Mouse (Mus musculus) cerebellum, postnatal 10 days (tissue): ENCODE results near the gene Fbxo39.

Experiments used
- DNase-seq, 2 experiments: peaks; one replicate each; pipeline ENCODE4 v3.0.0; 2021; ENCODE audit warnings: mixed read lengths in 2 of 2

Gene Fbxo39

DNA sequence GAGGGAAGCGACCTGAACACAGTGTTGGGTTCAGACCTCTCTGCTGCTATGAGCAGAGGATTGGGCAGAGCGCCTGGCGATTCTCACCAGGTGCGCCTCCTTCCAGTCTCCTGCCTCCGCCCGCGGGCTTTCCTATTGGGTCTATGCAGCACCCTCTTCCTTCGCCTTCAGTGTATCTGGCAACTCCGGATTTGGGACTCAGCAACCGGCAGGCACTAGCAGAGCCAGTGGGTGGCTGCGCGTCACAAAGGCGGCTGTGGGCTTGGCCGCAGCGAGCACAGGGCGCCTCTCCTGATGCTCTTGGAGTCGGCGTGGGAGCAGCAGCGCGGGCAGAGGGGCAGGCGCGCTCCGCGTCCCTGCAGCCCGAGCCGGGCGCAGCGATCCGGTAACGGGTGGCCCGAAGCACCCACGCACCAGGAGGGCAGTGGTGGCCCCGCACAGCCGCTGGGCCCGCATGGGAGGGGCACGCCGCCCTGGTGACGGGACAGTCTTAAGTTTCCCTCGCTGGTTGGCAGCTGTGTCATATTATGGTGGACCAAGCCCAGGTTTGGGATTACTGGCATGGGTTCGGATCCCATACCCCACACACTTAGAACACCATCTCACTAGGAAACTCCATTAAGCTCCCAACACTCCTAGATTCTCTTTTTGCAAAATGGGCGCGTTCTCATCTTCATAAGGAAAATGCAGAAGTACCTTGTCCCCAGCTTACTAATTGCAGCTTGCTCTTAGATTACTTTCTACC lies at the start of gene Fbxo39:
Gene Fbxo39 (plus strand): TSS at position 294 of the 745 bp plus-strand sequence.
- peak; percentile 19 to 25 for DNase-seq

DNA sequence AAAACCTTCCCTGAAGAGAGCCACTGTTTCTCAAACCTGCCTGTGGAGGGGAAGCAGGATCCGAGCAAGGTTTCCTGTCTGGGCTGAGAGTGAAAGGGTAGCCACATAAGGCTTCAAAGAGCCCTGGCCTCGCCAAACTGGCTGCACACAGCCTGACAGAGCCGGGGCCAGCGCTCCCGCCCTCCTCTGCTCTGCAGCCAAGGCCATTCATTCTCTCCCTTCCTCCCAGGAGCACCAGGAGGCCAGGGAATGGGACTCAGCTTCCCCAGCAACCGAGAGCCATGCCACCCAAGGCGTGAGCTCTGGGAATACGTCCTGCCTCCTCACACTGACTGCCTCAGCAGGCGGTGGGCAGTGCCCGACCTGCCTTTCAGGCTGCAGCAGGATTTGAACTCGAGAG lies 48.8 kb upstream of the Fbxo39 start:
- DNase-seq: peak; percentile 47 to 65

DNA sequence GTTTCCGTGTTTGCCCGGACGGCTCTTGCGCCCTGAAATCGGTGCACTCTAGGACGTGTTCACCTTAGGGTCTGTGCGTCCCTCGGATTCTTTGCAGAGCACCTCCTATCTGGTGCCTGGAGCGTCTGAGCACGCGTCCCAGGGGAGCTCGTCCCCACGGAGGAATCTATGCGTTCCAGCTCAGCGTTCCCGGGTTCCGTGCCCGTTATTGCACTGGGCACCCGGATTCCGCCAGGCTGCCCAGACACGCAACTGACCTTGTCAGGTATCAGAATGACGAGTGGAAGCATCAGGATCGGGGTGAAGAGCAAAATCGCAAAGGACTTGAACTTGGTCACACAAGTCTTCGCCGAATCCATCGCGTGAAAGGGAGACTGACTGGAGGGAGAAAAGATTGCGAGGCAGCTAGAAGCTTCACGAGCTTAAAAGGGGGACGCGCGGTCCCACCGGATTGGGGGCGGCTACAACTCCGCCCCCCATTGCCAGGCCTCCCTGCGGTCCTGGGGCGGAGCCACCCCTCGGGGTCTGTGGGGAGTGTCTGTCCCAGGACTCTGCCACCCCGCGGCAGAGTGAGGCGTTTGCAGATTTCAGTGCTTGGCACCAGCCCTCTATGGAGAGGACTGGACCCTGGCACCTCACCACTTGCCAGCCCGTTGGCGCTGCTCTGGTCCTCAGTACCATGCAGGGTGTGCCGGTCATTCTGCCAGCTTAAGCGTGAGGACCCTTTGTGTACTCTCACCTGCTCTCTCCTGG lies 47.9 kb upstream of the Fbxo39 start:
- DNase-seq: peak; percentile 84 to 87

DNA sequence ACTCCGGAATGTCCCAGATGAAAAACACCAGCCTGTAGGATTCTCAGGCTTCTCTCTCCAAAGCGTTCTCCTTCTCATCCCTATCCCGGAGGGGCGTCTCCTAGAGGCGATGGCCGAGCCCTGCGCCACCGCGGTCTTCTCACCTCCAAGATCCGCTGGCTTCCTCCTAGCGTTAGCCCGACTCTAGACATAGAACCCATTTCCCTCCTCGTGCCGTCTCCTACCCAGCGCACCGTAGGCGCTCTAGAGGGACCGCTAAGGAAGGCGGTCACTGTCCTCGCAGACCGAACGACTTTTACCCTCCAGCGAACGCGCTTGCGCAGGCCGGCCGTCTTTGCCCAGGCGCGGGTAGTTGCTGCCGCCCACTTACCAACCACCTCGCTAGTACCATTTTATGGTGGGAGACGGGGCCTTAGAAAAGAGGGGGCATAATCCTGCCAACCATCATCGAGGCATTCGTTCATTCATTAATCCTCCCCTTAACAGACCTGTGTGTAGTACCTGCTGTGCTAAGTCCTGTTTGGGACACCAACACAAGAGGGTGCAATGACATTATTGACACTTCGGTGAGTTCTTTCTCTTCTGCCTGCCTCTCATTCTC lies 47.2 kb upstream of the Fbxo39 start, which contains the start of gene Slc13a5:
Gene Slc13a5 (minus strand): TSS at position 263 of the 601 bp plus-strand sequence.
- peak in 1 of 2 experiments; percentile 58 for DNase-seq

DNA sequence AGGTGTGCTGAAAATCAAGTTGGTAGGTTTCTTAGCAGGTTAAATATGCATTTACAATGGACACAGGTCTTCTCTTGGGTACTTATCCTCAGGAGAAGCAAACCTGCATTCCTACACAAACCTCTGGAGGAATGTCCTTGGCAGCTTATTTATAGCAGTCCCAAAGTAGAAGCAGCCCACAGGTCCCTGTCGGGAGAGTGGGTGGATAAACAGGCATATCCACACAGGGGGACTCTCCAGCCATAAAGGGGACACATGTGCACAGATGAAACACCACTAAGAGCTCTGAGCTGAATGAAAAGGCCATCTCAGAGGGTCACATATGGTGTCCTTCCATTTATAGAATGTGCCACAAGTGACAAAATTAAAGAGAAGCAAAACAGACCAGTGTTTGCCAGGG lies 42.5 kb upstream of the Fbxo39 start:
- DNase-seq: no peak

DNA sequence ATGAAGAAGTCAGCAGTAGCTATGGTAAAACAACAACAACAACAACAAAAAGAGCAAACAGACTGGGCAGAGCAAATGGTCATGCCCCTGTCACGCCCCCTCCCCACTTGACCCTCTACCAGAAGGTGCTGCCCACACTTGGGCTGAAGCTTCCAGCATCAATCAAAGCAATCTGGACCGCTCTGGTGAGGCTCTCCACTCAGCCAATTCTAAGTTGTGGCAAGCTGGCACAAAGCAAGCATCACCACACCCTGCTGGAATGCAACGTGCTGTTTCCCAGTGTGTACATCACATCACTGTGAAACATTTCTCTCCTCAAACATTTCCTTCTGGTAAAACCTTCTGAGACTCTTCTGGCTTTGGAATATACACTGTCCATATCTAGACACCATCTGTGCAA lies 40.9 kb upstream of the Fbxo39 start:
- peak; percentile 49 for DNase-seq

DNA sequence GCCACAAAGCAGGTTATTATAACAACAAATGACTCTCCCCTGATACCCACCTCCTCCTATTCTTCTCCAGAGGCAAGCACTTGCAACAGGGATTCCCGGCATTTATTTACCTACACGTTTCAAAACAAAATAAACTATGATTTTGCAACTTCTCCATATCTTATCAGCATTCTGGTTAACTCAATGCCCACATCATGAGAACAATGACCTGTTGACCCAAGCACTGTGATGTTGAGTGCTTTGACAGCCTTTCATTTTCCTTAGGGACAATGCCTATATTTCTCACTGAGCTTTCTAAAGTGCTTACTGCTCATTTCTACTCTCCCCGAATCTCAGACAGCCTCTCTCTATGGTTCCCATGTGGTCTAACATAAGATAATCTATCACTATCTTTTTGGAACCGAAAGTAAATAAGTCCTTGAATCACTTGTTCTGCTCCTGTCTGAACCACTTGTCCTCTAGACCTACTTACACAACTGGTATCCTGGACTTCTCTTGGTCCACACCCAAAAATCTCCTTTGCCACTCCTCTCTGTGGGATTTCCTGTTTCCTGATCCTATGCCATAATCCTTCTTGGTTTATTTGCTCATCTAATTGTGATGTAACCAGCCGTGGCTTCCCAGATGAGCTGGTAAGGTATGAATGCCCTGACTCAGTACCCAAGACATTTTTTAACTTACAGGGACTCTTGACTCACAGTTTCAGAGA lies 32.9 kb upstream of the Fbxo39 start:
- DNase-seq: no peak

DNA sequence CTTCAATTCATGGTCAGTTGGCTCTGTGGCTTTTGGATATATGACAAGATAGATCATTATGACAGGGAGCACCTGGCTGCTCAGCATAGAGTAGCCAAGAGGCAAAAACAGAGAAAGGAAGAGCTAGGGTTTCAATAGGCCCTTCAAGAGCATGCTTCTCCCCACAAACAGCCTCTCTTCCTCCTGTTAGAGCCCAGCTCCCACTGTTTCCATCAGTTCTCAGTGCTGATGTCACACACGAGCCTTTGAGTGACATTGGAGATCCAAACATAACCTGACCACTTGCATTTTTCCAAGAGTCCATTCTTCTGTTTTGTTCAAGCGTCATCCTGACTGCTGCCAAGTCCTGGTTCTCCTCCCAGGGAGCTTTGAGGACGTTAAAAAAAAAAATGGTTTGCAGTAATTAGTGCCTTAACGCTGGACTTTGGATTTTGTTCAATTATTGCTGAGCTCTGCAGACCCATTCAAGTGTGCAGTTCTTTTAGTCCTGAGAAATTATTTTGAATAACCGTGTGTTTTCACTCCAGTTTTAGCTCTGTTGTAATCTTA lies 32.3 kb upstream of the Fbxo39 start:
- no peak for DNase-seq

DNA sequence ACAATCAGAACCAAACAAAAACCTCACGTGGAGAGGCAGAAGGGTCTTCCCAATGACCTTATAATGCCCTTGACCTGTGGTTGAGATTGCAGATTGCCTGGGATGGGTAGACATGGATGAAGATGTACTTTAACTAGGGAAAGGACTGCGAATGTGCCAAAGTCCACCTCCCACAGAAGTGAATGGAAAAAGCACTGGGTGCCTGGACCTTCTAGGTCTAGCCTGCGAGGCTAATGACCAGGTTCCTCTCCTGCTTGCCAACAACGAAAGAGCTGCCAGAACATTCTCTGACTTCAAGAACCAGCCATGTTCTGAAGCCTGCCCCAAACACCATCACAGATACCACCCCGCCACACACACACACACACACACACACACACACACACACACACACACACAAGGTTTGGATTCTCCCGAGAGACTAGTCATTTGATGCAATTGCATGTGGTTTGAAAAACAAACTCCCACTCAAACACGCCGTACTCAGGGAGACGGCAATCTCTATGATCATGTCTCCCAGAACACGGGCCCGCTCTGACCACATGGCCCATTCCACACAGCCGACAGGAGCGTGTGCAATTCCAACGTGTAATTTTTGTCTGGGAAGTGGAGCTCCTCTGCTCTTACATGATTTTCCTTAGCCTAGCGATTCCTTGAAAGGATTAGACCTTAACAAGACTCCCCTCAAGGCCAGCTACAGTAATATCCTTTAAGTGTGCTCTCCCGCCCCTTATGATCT lies 30.6 kb upstream of the Fbxo39 start:
- DNase-seq: no peak

DNA sequence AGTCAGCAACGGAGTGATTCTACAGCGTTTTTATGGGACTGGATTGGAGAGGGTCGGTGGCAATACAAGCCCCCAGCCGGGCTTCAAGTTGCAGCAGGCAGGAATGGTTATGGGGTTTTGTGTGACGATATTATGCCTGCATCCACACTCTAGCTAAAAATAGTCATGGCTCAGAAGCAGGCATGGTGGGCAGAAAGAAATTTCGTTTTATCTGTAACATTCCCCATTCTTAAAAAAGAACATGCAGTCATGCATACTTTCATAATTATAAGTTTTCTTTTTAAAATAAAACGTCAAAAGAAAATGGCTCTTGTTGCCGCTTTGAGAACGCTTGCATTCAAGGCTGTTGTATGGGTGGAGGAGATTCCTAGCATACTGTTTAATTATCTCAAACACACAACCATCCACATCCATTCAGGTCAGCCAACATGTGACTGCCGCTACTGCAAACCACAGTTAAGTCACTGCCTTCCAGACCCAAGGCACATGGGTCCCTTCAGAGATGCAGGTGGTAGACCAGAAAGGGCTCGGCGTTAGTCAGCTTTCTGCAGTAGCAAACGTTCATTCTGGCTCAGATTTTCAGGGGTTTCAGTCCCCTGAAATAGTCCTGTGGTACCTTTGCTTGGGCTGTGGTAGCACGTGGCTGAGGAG lies 29.6 kb upstream of the Fbxo39 start:
- DNase-seq: no peak

DNA sequence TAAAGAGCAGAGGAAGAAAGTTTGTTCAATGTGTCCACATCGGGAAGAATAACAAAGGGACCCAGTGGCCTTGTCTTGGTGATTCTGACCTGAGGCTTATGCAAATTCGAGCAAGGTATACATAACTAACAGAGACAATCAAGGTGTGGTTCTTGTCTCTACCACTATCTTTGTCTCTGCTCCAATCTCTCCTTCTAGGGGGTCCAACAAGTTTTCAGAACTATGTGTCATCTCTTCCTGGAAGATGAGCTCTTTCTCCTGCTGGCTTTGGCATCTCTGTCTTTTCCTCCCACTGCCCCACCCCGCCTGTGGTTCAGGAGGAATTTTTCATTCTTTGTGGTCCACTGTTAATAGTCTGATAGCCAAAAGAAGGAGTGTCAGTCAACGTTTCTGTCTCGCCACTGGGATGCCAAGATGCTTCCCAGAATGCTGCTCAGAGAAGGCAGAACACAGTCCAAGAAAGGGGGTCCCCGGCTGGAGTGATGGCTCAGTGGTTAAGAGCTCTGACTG lies 28.2 kb upstream of the Fbxo39 start:
- DNase-seq: no peak

DNA sequence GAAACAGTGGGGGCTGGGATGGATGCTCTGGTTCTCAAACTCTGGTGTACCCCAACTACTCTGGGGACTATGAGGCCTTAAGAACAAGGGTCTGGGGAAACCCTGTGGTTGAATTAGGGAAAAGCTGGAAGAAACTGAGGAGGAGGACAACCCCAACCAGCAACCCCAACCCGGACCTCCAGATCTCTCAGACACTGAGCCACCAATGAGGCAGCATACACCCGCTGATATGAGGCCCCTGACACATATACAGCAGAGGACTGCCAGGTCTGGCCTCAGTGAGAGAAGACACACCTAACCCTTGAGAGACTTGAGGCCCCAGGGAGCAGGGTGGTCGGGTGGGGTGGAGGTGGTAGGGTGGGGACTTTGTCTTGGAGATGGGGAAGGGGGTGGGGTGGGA lies 27.6 kb upstream of the Fbxo39 start:
- no peak for DNase-seq

DNA sequence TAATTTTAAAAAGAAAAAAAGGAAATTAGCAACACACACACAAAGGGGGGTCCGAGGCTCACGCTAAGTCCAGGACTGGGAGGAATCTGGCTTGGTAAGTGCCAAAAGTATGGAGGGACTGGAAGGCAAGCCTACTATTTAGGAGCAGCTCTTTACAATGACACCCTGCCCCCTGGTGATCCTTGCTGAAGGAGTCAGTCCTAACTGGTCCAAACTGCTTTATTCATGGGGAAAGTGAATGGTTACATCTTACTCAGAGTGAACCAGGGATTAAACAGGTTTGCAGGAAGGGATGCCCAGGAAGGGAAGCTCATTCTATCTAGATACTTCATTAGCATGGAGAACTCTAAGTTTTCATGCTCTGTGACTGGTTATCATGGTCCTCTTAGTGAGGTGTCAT lies 27.1 kb upstream of the Fbxo39 start:
- no peak for DNase-seq

DNA sequence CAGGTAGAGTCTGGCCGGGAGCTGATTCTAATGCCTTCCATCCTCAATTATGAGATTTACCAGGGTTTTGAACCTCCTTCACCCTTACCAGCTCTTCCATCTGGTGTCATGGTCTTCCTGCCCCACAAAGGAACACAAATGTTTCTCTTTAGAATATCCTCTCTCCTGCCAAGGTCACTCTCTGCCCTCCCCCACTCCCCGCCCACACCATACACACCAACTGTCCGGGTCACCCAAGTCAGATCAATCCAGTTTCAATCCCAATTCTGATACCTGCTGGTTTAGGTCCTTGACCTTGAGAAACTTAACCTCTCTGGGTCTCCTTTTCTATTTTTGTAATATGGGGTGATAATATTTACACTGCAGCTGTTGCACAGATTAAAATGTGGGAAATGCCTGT lies 26.7 kb upstream of the Fbxo39 start:
- no peak for DNase-seq

DNA sequence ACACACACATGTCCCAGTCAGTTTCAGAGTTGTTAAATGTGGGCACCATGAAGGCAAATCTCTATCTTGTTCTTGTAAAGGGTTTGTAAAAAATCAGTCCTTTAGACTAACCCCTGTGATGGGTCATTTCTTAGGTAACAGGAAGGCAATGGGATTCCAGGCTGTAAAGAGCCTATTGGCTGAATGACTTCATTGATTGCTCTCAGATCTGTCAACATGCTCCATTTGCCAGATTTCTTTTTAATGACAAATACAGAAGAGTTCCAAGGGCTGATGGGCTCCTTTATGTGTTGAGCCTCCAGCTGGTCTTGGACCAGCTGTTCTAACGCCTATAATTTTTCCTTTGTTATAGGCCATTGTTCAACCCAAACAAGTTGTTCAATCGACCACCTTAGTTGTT lies 21.1 kb upstream of the Fbxo39 start:
- DNase-seq: no peak

DNA sequence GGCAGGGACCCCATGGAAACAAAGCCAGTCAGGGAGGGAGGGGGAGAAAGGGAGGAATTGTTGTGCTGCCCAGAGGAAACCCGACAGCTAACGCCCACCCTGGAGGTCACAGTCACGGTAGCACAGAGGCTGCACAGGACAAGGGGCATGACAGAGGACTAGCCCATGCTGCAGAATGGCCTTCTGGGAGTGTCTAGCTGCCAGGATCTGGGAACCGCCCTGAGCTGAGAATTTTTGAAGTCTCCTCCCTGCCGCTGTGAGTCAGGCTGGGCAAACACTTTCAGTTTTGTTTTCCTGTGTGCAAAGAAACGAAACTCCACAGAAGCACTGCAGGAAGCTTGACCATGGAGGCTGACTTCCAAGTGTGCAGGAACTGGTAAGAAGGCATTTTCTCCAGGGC lies 12.9 kb upstream of the Fbxo39 start, which contains the start of gene Xaf1:
Gene Xaf1 (plus strand): TSS at position 296 of the 400 bp plus-strand sequence.
- DNase-seq: no peak

DNA sequence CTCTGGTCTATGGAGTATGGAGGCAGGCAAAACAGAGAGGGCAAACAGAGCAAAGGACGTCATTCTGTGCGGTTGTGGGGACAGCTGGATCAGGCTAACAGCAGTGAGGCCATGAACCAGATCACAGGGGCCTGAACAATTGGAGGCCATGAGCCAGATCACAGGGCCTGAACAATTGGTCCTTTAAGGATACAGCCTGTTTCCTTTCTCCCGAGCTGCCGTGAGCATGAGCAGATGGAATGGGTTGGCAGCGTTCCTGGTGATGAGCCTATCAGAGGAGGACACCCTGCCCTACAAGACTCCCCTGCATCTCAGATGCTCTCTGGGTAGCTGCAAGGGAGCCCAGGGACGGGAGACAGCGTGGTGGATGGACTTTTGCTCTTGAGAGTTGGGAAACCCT lies 12.0 kb upstream of the Fbxo39 start:
- DNase-seq: peak; percentile 91 to 92

DNA sequence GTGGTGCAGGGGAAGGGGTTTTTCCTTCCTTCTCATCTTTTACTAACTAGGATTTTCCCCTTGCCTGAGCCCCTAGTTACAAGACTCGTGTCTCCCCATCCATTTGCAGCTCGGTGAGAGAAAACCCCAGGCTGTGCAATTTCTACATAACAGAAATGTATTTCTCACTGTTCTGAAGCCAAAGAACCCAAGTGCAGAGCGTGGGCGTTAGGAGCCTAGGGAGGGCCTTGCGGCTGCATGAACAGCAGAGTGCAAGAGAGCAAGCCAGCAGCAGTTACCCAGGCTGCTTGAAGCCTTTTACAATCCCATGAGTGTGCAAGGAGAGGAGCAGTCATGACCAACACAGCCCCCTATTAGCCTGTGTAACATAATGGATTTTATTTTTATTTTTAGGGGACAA lies 6.8 kb upstream of the Fbxo39 start:
- DNase-seq: no peak

DNA sequence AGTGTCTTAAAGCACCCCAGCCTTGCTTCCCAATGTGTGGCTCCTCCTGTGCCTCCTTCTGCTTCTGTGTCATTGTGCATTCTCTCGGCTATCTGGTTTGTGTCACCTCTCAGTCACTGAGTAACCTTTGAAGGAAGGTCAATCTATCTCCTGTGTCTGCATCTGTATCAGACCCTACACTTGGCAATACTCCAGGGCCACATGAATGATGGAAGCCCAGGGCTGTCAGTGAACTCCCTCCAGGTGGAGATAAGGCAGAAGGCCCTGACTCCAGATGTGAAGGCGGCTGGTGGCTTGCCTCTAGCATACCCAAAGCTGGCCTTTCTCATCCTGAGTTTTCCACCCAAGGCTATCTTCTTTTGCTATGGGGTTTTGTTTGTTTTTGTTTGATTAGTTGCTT lies 5.3 kb upstream of the Fbxo39 start:
- no peak for DNase-seq

DNA sequence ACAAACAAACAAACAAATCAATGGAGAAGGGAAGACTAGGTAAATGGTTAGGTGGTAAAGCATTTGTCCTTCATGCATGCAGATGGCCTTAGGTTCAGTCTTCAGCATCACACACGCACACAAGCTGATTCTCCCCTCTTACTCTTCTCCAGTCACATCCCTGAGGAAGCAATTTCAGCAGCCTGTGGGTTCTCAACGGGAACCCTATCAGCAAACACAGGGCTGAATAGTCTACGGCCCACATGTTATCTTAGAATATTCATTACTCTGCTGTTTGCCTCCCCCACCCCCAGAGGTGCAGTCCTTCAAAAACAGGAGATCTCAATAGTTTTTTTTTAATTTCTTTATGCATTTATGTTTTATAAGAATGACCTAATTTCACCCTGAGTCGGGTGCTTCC lies 3.8 kb upstream of the Fbxo39 start:
- no peak for DNase-seq

DNA sequence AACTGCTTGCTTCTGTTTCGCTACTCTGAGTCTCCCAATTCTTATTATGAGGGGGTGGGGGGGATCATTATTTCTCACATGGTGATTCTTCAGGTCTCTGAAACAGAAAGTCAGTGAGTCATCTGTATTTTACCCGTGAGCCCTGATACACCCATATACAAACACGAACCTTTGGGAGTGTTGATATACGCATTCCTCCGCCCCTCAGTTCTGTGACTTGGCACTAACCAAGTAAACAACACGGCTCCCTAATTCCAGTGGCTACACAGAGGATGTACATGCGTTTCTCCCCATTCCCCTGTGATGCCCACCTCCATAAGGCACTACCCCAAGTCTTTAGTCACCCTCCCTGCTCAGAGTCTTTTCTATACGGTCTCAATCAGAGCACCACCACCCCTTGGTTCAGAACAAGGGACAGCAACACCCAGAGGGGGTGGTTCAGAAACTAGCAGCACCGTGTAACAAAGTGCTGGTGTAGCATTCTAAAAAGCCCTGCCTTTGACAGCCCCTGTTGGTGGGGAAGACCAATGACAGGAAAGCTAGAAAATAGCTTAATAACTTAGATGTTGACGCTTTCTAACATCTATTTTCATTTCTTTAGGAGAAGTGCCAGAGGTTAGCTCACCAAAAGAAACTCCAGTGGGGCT lies 2.8 kb upstream of the Fbxo39 start:
- no peak for DNase-seq
